Mouse (Mus musculus) sigmoid colon, adult 10 weeks (tissue): Measurements from ENCODE around the gene Fam227b. TPM values are rescaled to one million over a fixed set of nuclear protein-coding genes. Genes with fewer than 3 reads are reported as not detected.

Experiments
- polyA plus RNA-seq: library from polyadenylated mRNA; stranded (reverse); fragments of 350-450 nt; fragmentation: Illumina TruSeq; extraction: RNeasy Lipid Tissue Mini Kit (QIAGEN cat#74804); gene quantifications from one replicate; pipeline ENCODE4 v1.2.3, GENCODE M21; 2014; ENCODE audit warnings: low read depth, low replicate concordance

The Fam227b gene
- not detected for polyA plus RNA-seq

DNA sequence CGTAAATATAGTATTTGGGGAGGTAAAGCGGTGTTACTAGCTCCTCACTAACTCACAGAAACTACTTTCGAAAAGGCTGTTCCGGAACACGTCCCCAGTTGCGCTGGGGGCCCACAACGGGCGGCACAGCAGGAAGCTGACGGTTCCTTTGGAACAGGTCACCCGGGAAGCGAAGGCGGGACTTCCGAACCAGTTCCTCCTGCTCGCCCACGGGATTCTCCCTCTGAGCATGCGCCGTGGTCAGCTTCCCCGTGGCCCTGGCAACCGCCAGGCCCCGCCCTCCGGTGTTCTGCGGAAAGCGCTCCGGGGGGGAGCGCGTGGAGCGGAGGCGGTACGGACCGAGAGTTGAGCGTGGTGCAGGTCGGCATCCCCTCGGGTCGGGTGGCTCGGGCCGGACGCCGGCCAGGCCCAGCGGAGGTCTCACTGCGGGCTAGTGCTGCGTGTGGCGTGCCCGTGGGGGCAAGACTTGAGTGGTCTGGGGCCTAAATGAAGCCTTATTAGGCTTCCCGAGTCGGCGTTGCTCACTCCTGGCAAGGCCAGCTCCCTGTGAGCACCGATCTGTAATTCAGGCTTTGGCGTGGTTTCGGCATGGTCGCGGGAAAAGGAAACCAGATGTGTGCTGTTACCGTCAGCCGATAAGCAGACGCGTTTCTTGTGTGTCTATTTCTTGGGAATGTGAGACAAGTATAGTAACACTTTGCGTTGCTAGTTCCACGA, at the start of gene Fam227b, which contains the start of gene Dtwd1:
Gene Fam227b (minus strand): TSS at position 150 of the 717 bp plus-strand sequence.
Gene Dtwd1 (plus strand): TSS at position 287 of the 717 bp plus-strand sequence.

DNA sequence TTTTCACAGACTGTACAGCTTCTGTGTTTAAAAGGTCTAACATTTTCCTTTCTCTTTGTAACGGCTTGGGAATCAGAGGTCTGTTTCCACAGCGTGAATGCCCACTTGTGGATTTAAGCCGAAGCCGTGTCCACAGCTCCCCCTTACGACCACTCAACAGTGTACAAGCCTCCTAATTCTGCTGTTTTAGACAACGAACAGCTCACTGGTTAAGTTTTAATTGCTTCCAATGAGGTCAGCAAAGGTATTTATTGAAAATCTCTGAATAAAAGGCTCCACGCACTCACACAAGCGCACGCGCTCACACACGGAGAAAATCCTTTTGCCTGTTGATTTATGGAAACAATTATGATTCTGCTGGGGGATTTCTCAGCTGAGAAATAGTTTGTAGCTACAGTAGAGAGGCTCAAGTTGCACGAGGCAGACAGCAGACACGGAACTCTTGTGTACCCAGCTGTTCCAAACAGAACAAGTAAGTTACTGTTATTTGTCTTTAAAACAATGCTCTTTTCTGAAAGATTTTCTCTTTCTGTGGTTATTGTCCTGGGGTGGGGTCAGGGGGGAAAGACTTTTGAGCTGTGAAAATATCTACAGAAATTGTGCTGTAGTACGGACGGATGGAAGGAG, 117.3 kb downstream of the Fam227b start, which contains the start of gene Fgf7:
Gene Fgf7 (plus strand): TSS at position 280 of the 627 bp plus-strand sequence.

Other genes starting within 250 kb of the Fam227b start
- gene Fgf7, start 117.3 kb downstream of the Fam227b start, polyA plus RNA-seq: 33.9 TPM
- 10.4 TPM for gene Dtwd1, start 137 bp upstream of the Fam227b start, polyA plus RNA-seq
- not detected for gene Gm17555, start 63.1 kb upstream of the Fam227b start, polyA plus RNA-seq